Mouse (Mus musculus) spleen, adult 12 weeks (tissue): ENCODE results near the gene Rab36.
A peak's percentile ranks its signal among the peaks of the same experiment; 100 is the strongest.
"Not testable (repeated sequence)": the region's sequence is repeated elsewhere in the genome, so short reads cannot be mapped to it uniquely, and the experiment has no call there.

Experiments
- DNase-seq: peaks from one replicate; pipeline ENCODE4 v3.0.0; 2022; ENCODE audit warnings: low spot score

The Rab36 gene

GRCm38 (mm10) chr10:75036883-75037379, at the start of gene Rab36:
TSS of gene Rab36 (plus strand) at chr10:75037058.
- DNase-seq = peak; percentile 27

DNA sequence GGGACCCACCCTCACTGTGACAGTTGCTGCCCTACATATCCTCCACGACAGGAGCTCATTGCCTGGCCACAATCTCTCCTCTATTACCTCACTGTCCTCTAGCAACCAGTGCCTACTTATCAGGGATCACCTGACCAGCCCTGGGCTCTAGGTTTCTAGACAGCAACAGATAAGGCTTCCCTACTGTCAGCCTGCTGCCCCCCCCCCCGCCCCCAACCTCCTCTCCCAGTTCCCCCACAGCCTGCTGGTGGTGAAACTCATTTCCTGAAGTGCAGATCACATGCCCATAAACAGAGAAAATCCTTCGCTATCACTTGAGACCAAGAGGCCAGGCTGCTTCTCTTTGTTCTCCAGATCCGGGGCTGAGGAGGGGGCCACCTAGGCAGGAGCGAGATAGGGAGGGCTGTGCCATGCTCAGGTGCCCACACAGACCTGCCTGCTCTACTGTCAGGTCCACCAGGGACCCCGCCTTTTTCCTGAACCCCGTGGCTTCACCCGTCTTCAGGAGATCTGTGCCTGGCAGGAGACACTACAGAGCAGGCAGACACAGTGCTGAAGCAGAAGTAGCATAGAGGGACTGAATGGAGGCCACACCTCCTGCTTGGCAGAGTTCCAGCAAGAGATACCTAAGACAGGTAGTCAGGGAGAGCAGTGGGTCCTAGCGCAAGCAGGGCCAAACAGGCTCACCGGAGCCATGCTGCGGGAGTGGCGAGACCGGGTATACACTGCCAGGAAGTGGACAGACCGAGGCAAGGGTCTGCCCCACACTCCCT, 49.0 kb upstream of the Rab36 start:
- no peak for DNase-seq

- DNase-seq = no peak
Observed at GRCm38 (mm10) chr10:74989814-74990213, 47.0 kb upstream of the Rab36 start.

DNA sequence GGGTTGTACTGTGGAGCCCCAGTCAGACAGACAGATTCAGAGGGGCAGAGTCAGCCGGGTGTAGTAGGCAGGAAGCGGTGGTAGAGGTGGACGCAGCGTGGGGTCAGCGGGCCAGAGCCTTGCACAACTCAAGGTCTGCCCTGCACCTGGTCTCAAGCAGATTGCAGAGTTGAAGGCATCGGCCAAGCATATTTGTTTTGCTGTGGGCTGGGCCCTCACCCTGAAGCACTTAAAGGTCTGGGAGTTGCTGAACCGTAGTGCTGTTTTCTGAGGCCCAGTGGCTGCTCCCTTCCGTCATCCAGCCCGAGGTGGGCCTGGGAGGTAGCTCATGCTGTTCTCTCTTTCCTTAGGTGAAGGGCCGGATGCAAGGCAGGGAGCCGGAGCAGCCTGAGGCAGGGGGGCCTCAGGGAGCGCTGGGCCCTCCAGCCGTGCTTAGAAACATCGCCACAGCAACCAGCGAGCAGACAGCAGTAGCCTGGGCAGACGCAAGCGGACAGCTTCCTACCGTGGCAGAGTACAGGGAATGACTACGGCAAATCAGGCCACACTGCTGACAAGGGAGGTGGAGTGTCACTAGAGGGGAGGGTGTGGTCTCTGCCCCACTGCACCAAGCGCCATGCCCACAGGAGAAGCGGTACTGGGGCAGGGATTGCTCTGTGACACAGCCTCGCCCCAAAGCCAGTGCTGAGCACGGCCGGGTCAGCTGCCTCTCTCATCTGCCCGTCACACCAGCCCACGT, 46.1 kb upstream of the Rab36 start:
- no peak for DNase-seq

DNA sequence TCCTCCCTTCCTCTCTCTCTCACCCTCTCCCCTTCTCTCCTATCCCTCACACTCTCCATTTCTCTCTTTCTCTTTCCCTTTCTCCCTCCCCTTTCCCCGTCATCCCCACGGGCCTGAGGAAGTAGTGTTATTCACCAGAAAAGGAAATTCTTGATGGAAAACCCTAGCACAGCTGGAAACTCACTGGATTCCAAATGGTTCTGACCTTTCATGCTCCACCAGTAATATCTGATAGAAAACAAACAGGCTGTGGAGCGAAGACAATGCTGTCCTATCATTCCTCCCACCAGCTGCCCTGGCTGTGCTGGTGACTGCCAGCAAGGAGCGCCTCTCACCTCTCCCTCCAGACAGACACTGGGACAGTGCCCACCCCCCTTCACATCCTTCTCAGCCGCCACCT, 42.0 kb upstream of the Rab36 start:
- DNase-seq = no peak

DNA sequence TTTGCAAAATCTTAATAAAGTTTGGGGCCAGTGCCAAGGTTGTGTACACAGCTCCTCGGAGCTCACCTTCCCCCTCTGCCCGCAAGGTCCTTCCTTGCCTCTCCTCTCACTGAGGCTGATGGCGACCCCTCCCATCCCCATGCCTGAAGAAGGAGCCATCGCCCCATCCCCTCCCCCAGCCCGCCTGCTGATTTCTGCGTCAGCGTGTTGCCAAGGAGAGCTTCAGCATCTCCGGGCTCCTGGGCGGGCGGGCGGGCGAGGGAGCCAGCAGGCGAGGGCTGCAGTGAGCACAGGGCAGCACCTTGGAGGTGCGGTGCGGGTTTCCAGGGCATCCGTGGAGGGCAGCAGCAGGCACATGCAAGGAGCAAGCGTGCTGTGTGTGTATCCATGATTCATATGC, 41.5 kb upstream of the Rab36 start:
- no peak for DNase-seq

GRCm38 (mm10) chr10:75001391-75001790, 35.5 kb upstream of the Rab36 start:
- DNase-seq = no peak

DNA sequence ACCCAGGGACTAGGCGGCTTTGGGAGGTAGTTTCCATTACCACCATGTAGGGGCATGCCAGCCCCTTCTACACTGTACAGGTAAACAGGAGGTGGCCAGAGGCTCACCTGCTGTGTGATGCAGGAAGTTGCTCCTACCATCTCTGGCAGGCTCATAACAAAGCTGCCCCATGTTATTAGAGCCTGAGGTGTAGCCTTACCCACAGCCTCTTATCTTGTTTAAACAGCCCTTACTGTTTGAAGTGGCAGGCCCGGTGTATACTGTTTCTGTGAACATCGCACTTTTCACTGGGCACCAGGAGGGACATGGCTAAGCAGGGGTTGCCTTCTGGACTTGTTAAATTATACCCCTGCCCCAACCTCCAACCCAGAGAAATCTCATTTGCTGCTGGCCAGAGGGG, 32.8 kb upstream of the Rab36 start:
- DNase-seq = no peak

GRCm38 (mm10) chr10:75006889-75007662, 29.8 kb upstream of the Rab36 start:
- DNase-seq = no peak

- no peak for DNase-seq
Observed at GRCm38 (mm10) chr10:75010704-75011103, 26.2 kb upstream of the Rab36 start.

DNA sequence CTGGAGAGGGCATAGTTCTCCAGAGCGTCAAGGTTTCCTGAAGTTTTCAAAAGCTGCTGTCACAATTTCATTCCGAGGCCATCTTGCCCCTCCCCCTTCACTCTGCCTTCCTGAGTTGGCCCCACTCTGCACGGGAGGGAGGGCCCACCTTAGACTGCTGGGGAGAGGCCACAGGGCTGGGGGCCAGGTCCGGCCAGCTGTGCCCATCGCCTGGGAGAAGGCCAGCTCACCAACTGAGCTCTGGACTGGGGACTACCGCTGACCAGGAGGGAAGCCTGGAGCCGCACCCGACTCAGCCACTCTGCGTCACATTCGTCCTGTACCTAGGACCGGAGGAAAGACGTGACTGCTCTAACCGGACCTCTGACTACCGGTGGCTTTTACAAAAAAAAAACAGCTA, 21.4 kb upstream of the Rab36 start:
- DNase-seq = no peak

DNA sequence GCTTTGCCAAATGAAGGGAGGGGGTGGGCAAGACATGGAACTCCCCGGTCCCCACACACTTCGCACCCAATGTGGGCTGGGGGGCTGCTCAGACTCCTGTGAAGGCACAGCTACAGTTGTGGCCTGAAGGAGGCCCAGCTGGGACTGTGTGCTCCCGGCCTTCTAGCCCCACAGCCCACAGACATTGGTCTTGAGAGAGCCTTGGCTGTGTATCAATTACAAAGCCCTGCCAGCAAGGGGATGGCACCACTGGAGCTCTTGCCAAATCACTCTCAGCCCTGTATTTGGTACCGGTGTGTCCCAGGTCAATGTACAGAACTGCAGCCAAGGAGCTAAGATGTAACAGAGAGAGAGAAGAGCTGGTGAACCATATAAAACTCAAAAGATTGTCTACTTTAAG, 20.4 kb upstream of the Rab36 start:
- no peak for DNase-seq

DNA sequence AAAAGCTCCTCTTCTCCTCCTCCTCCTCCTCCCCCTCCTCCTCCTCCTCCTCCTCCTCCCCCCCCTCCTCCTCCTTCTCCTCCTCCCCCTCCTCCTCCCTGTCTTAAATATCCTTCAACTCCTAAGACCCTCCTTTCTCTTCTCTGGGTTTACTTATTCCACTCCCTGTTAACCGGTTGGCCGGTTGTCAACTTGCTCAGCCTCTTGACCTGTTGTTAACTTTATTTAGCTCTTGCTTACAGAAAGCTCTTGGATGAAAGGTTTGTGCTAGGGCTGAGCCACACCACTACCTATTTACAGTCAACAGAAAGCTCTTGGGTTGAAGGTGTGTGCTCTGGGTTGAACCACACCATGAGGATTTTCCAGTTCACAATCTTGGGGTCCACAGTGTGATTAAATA, 16.6 kb upstream of the Rab36 start:
- DNase-seq = no peak

GRCm38 (mm10) chr10:75021138-75021537, 15.7 kb upstream of the Rab36 start:
- no peak for DNase-seq

DNA sequence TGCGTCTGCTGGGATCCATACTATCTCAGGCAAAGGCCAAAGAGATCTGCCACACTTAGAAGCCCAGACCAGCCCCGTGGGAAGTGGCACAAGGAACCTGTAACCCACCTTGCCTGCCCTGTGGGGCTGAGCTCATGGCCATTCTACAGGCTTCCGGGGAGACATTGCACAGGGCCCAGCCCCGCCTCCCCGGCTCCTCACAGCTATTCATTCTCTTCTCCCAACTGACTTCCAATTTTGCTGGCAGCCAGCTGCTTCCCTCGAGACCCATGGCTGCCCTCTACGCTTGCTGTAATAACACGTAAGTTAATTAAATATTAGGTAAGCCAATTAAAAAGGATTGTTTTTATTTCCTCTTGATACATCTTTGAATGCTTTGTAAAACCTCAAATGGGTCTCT, 10.4 kb upstream of the Rab36 start:
- DNase-seq = no peak

GRCm38 (mm10) chr10:75028743-75029142, 8.1 kb upstream of the Rab36 start:
- DNase-seq = no peak

DNA sequence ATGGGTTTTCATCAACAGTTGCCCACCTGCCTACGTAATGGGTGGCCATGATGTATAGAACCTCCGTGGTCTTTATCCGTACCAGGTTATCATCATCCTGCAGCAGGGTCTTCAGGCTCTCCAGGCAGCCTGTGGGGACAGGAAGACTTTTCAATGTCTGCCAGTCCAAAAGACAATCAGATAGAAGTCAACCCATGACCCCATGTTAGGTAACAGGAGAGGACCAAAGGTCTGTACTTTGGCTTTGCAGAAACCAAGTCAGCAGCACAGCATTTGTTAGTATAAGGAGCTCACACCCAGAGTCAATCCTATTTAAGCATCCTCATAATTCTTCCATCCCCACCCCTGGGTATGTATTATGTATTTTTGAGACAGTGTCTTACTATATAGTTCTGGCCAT, 7.2 kb upstream of the Rab36 start:
- no peak for DNase-seq

GRCm38 (mm10) chr10:75030234-75030633, 6.6 kb upstream of the Rab36 start:
- no peak for DNase-seq

- DNase-seq = no peak
Observed at GRCm38 (mm10) chr10:75031345-75032114, 5.3 kb upstream of the Rab36 start.

DNA sequence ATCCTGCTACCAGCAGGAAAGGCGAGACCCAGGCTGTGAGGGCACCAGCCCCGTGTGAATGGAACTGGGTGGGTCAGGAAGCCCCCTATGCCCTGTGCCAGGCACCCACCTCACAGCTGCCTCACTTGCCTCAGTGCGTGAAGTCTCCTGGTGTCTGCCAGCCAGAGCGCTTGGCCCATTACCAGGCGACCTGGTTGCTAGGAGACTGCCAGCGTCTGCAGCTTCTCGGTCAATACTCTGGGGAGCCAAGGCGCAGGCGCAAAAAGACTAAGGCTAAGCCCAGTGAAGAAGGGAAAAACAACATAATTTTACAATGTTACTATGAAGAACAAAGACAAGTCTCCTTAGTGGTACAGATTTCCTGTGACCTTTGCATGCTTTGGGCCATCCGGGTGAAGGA, 4.5 kb upstream of the Rab36 start, which contains the start of gene Rsph14:
TSS of gene Rsph14 (minus strand) at position 192 of the 400 bp plus-strand sequence.
- no peak for DNase-seq

- not testable (repeated sequence) for DNase-seq
Observed at GRCm38 (mm10) chr10:75042060-75042459, 5.2 kb downstream of the Rab36 start.

GRCm38 (mm10) chr10:75044459-75044858, 7.6 kb downstream of the Rab36 start:
- no peak for DNase-seq
